Mouse (Mus musculus): ENCODE data around the gene Rtn4rl2.

Rtn4rl2 gene

GRCm38 (mm10) chr2:84850407-84851129 is 35.9 kb downstream of the Rtn4rl2 start:
- DNase-seq (ENCODE audit: low spot score), result no peak

GRCm38 (mm10) chr2:84845226-84845625 is 41.3 kb downstream of the Rtn4rl2 start:
- DNase-seq (ENCODE audit: low spot score), result no peak

GRCm38 (mm10) chr2:84843654-84844053 is 42.9 kb downstream of the Rtn4rl2 start:
- no peak for DNase-seq (ENCODE audit: low spot score)

GRCm38 (mm10) chr2:84841905-84842304 is 44.6 kb downstream of the Rtn4rl2 start:
- no peak for DNase-seq (ENCODE audit: low spot score)

GRCm38 (mm10) chr2:84840748-84841563 is 45.6 kb downstream of the Rtn4rl2 start:
- no peak for DNase-seq (ENCODE audit: low spot score)

- peak; percentile 50 for DNase-seq (ENCODE audit: low spot score)
Observed at GRCm38 (mm10) chr2:84840016-84840747, 46.3 kb downstream of the Rtn4rl2 start.

GRCm38 (mm10) chr2:84838993-84839980 is 47.2 kb downstream of the Rtn4rl2 start:
- peak; percentile 24 for DNase-seq (ENCODE audit: low spot score)

- DNase-seq (ENCODE audit: low spot score), result no peak
Observed at GRCm38 (mm10) chr2:84838593-84838949, 47.9 kb downstream of the Rtn4rl2 start, which contains the start of gene Slc43a1. TSS of gene Slc43a1 (plus strand) at chr2:84838850.

GRCm38 (mm10) chr2:84837817-84838592 is 48.5 kb downstream of the Rtn4rl2 start:
- no peak for DNase-seq (ENCODE audit: low spot score)

- DNase-seq (ENCODE audit: low spot score), result no peak
Observed at GRCm38 (mm10) chr2:84837107-84837506, 49.4 kb downstream of the Rtn4rl2 start.

- DNase-seq (ENCODE audit: low spot score), result peak; percentile 87
Observed at GRCm38 (mm10) chr2:84831666-84832391, 54.7 kb downstream of the Rtn4rl2 start.

GRCm38 (mm10) chr2:84827283-84827920 is 59.1 kb downstream of the Rtn4rl2 start:
- DNase-seq (ENCODE audit: low spot score), result no peak

- peak; percentile 66 for DNase-seq (ENCODE audit: low spot score)
Observed at GRCm38 (mm10) chr2:84826488-84827282, 59.8 kb downstream of the Rtn4rl2 start, which contains the start of gene Timm10. TSS of gene Timm10 (plus strand) at chr2:84826997.

- no peak for DNase-seq (ENCODE audit: low spot score)
Observed at GRCm38 (mm10) chr2:84823237-84823636, 63.3 kb downstream of the Rtn4rl2 start.

- no peak for DNase-seq (ENCODE audit: low spot score)
Observed at GRCm38 (mm10) chr2:84822552-84822951, 64.0 kb downstream of the Rtn4rl2 start, which contains the start of gene Smtnl1. TSS of gene Smtnl1 (minus strand) at chr2:84822652.

All from urinary bladder, postnatal 25 days (tissue).